Mouse (Mus musculus) ES-E14 (cell line): ENCODE results near the gene Gm10277. TPM values are rescaled to one million over a fixed set of nuclear protein-coding genes. Genes with fewer than 3 reads are reported as not detected.

ENCODE experiments used
- DNase-seq: peaks from one replicate; pipeline ENCODE4 v3.0.0-alpha.2; 2013; ENCODE audit warnings: low read depth, low spot score
- H3K27ac ChIP-seq: 2 replicates; pipeline ENCODE4 v1.5.1; 2012; ENCODE audit warnings: low read depth, mild to moderate bottlenecking, low read length, moderate library complexity, mixed read lengths; ENCODE audit not compliant: poor library complexity, insufficient read depth, severe bottlenecking
- H3K36me3 ChIP-seq: 2 replicates; pipeline ENCODE4 v1.6.1; 2012; ENCODE audit warnings: mild to moderate bottlenecking, low read length, moderate library complexity, mixed read lengths; ENCODE audit not compliant: control insufficient read depth, poor library complexity, insufficient read depth, severe bottlenecking
- H3K4me1 ChIP-seq, 2 experiments: fragments of 150-350 bp in 1 of 2; sonication (generic) in 1 of 2; 2 replicates each; pipeline ENCODE4 v1.6.1; 2012; ENCODE audit warnings: low read length in 2 of 2, mild to moderate bottlenecking in 1 of 2, mixed read lengths in 1 of 2; ENCODE audit not compliant: control insufficient read depth in 2 of 2, insufficient read depth in 2 of 2, poor library complexity in 1 of 2
- H3K4me3 ChIP-seq, 2 experiments: fragments of 150-350 bp in 1 of 2; sonication (generic) in 1 of 2; 2 replicates each; pipeline ENCODE4 v1.5.1; 2012; ENCODE audit warnings: low read length in 2 of 2, low read depth in 1 of 2, mild to moderate bottlenecking in 1 of 2, mixed read lengths in 1 of 2; ENCODE audit not compliant: insufficient read depth in 1 of 2, poor library complexity in 1 of 2, severe bottlenecking in 1 of 2
- H3K9ac ChIP-seq: 2 replicates; pipeline ENCODE4 v1.6.1; 2012; ENCODE audit warnings: low read depth, mild to moderate bottlenecking, low read length, mixed read lengths; ENCODE audit not compliant: poor library complexity, insufficient read depth, severe bottlenecking
- H3K9me3 ChIP-seq: fragments of 150-350 bp; sonication (generic); 2 replicates; pipeline ENCODE4 v1.6.1; 2012; ENCODE audit warnings: low read depth, mild to moderate bottlenecking, low read length; ENCODE audit not compliant: control insufficient read depth, insufficient read depth
- CHD2 ChIP-seq: IDR thresholded peaks from 2 replicates; pipeline ENCODE4 v1.6.1; 2014; ENCODE audit warnings: mild to moderate bottlenecking, low read depth, low read length, inconsistent platforms
- HCFC1 ChIP-seq: IDR thresholded peaks from 2 replicates; pipeline ENCODE4 v1.6.1; 2012; ENCODE audit warnings: low read length, inconsistent platforms, borderline replicate concordance; ENCODE audit not compliant: insufficient read depth
- MAFK ChIP-seq: IDR thresholded peaks from 2 replicates; pipeline ENCODE4 v1.6.1; 2014; ENCODE audit warnings: mild to moderate bottlenecking, low read depth, low read length, inconsistent platforms; ENCODE audit not compliant: insufficient read depth
- ZC3H11A ChIP-seq: IDR thresholded peaks from 2 replicates; pipeline ENCODE4 v1.6.1; 2012; ENCODE audit warnings: low read depth, mild to moderate bottlenecking, inconsistent platforms, low read length, borderline replicate concordance
- ZNF384 ChIP-seq: IDR thresholded peaks from 2 replicates; pipeline ENCODE4 v1.6.1; 2012; ENCODE audit warnings: low read depth, low read length, inconsistent platforms
- in situ Hi-C, 2 experiments: fragments of 600-800 bp; cut with MboI; formaldehyde crosslinking; loops; one replicate each; pipeline ENCODE4 v1.15.1; 2025; ENCODE audit warnings: low sequenced_read_pairs in 2 of 2, inconsistent platforms in 1 of 2; ENCODE audit not compliant: unreplicated experiment in 2 of 2
- total RNA-seq: library from RNA; depleted of rRNA; stranded (reverse); fragments of 300-350 nt; gene quantifications from 2 replicates; pipeline ENCODE4 v1.2.3, GENCODE M21; 2012

Gene Gm10277
- total RNA-seq, 1 experiment: 0.18 TPM

DNA sequence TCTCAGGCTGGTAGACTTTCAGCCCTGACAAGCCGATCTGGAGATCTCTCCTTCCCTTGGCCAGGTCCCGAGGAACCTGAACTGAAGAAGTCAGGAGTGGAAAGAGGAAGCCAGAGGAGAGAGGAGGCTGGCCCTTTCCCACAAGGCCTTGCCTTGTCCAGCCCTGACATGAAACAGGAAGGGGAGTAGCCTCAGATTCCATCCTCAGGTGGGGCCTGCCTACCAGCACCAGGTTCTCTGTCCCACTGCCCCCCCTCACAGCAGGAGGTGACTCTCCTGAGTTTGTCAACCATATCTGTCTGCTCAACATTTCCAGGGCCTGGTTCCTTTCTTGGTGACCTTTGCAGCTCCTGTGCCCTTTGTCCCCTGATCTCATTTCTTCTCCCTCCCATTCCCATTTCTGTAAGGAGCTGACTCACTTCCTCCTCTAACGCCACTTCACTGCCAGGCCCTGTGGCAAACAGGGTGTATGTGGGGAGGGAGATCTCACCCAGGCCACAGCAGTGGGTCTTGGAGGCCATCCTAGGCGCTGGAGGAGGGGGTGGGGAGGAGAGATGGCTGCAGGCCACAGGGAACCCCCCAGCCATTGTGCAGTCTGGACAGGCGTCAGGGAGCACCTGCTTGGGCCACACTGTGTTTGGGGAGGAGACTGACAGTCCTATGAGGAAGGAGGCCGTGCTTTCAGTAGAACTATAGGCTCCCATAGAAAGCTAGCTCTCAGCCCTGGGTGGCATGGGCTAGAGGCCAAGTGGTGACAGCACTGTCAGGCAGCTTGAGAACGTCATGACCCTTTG, 1.6 kb downstream of the Gm10277 start:
- 0 out of 4 replicates have a peak overlapping the region, but pooled peaks of 1 of the 2 experiments have one; percentile 9 for H3K4me3 ChIP-seq
- no peak for TF ChIP-seq CHD2
- peak; percentile 57; the same call in 1 of the 2 replicates for TF ChIP-seq MAFK
- no peaks in the 10 kb centered on the region for H3K9me3 ChIP-seq
- peak overlapping the region; percentile 69 for H3K27ac ChIP-seq
- H3K4me1 ChIP-seq: peaks cover 18 to 50% of the 10 kb centered on the region in 2 experiments
- peak overlapping the region; percentile 50; the same call in 1 of the 2 replicates for H3K9ac ChIP-seq
- peak; percentile 57 for DNase-seq
- in situ Hi-C loops: no loop called here
- H3K36me3 ChIP-seq: no peaks in the 10 kb centered on the region

GRCm38 (mm10) chr11:77785396-77785767, 2.2 kb downstream of the Gm10277 start:
- peak overlapping the region; percentile 69 for H3K27ac ChIP-seq
- H3K9me3 ChIP-seq: no peaks in the 10 kb centered on the region
- in situ Hi-C loops: no loop called here
- no peak for TF ChIP-seq HCFC1
- TF ChIP-seq ZC3H11A: no peak
- no peak for TF ChIP-seq CHD2
- TF ChIP-seq MAFK: peak; percentile 33; the same call in 1 of the 2 replicates
- no peak for TF ChIP-seq ZNF384
- H3K9ac ChIP-seq: no peak overlapping the region
- peaks cover 3% of the 10 kb centered on the region; the same call in 1 of the 2 replicates for H3K36me3 ChIP-seq
- DNase-seq: peak; percentile 65
- peaks cover 17 to 45% of the 10 kb centered on the region in 2 experiments for H3K4me1 ChIP-seq
- no peak overlapping the region for H3K4me3 ChIP-seq

DNA sequence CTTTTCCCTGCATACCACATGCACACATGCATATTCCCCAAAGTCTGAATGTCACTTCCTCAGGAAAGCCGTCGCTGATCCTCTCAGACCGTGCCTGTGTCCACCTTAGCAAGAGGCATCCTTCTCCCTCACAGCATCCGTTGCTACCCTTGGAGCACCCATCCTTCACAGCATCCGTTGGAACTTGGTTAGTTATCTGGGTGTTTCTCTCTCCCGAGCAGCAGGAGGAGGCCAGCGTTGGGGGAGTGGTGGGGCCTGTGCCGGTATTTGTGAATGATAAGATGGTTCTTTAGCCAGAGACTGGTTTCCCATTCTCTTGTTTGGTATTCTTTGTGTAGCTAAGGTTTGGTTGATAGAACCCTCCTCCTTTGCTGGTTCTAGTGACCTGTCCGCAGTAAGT, 2.7 kb downstream of the Gm10277 start:
- no peak for DNase-seq
- H3K4me3 ChIP-seq: no peak overlapping the region
- H3K9me3 ChIP-seq: no peaks in the 10 kb centered on the region
- no peak overlapping the region for H3K9ac ChIP-seq
- in situ Hi-C loops: no loop called here
- TF ChIP-seq HCFC1: no peak
- no peak for TF ChIP-seq CHD2
- TF ChIP-seq MAFK: no peak
- TF ChIP-seq ZNF384: no peak
- TF ChIP-seq ZC3H11A: no peak
- H3K36me3 ChIP-seq: peaks cover 3% of the 10 kb centered on the region; the same call in 1 of the 2 replicates
- H3K27ac ChIP-seq: peak overlapping the region; percentile 34; the same call in 1 of the 2 replicates
- H3K4me1 ChIP-seq: peaks cover 17 to 42% of the 10 kb centered on the region in 2 experiments

GRCm38 (mm10) chr11:77783747-77784646, 3.5 kb downstream of the Gm10277 start:
- no peak overlapping the region; the same call in 1 of the 2 replicates for H3K27ac ChIP-seq
- H3K9me3 ChIP-seq: no peaks in the 10 kb centered on the region
- H3K36me3 ChIP-seq: peaks cover 3% of the 10 kb centered on the region; the same call in 1 of the 2 replicates
- H3K9ac ChIP-seq: no peak overlapping the region
- in situ Hi-C loops: no loop called here
- peaks cover 17 to 42% of the 10 kb centered on the region in 2 experiments for H3K4me1 ChIP-seq
- no peak overlapping the region for H3K4me3 ChIP-seq
- TF ChIP-seq CHD2: no peak
- TF ChIP-seq ZNF384: no peak
- DNase-seq: no peak
